Mouse (Mus musculus): ENCODE data around the gene Tha1.
"Not testable (repeated sequence)": the region's sequence is repeated elsewhere in the genome, so short reads cannot be mapped to it uniquely, and the experiment has no call there.

Gene Tha1

GRCm38 (mm10) chr11:117848985-117849671 is 24.2 kb downstream of the Tha1 start, which contains the start of gene Birc5:
TSS of gene Birc5 (plus strand) at chr11:117849251.
- peak; percentile 95 for DNase-seq (ENCODE audit: low read depth, low spot score)

DNA sequence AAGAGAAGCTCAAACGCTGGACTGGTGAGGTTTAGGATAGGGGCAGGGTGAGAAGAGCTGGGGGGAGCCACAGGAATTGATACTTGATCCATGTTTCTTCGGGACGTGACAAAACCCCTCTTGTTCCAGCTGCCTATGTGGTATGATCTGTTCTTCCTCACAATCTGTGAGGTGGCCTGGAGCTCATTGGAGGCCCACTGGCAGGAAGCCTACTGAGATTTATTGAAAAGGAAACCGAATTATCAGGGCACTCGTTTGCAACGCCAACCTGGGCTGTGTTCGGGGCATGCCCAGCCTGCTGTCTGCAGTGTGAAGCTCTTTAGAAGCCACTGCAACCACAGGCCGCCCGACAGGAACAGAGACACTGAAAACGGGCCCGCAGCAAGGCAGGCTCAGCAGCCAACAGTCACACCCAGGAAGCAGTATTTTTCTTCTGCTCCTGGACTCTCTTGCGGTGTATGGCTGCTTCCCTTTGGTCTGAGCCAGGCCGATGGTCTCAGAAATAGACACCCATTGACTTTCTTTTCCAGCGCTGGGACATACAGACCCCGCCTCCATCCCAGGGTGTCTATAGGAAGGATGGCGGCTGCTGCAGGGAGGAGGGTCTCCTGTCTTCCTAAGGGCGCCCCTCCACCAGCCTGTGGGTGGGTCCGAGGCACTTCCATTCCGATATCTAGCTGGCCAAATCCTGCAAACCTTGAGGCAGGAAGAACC is 24.9 kb downstream of the Tha1 start:
- no peak for DNase-seq (ENCODE audit: low read depth, low spot score)

DNA sequence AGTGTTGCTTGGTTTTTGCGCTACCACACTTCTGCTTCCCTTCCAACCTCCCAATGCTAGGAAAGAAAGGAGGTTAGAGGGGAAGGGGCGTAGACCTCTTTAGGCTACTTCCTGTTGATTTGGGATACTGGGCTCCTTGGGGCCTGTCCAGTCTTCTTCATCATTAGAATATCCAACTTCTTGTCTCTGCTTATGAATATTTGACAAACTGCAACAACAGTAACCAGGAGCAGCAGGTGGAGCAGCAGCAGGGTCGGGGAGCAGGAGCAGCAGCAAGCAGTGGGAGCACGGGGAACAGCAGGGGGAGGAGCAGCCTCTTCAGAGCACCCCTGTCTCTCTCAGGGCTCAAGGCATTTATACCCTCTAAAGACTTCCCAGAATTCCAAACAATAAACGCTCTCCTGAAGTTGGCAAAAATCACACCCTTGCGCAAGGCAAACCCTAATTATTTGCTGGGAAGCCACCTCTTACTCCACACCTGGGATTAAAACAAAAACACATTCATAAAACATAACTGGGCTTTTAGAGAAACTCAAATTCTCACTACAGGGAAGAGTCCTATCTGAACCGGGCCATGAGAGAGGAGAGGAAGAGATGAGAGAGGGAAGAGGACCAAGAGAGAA is 25.6 kb downstream of the Tha1 start:
- DNase-seq (ENCODE audit: low read depth, low spot score): no peak

- DNase-seq (ENCODE audit: low read depth, low spot score): no peak
Measured at GRCm38 (mm10) chr11:117846640-117847039, 26.6 kb downstream of the Tha1 start.

GRCm38 (mm10) chr11:117845651-117846050 is 27.6 kb downstream of the Tha1 start:
- DNase-seq (ENCODE audit: low read depth, low spot score): no peak

DNA sequence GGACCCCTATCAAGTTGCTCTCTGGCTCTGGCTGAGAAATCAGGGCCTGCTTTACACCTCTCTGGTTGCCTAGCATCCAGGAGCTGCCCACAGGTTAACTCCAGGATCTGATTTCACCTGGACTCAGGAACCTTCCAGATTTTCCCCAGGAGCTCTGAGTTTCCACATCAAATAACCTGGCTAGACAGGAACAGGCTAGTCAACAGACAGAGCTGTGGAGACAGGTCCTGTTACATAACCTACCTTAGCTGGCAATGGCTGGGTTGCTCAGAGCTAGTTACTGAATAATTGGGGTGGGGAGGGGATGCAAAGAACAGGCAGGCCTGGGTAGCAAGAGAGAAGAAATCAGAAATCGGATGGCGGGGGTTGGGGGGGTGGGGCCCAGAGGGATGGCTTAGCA is 28.3 kb downstream of the Tha1 start:
- no peak for DNase-seq (ENCODE audit: low read depth, low spot score)

DNA sequence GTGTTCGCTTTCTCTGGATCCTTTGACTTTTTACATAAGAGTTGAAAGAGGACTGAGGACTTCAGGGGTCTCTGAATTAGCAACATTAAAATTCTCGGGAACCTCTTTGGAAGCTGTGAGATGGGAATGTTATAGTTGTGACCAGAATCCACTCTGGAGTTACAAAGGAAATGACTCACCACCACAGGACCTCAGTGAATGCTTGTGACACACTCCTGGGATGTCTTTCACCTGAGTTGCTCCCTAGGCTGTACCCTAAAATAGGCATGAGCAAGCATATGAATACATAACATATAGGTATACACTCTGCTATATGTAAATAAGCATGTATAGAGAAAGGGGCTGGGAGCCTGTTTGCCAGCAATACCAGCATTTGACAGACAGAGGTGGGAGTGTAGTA is 29.8 kb downstream of the Tha1 start:
- no peak for DNase-seq (ENCODE audit: low read depth, low spot score)

DNA sequence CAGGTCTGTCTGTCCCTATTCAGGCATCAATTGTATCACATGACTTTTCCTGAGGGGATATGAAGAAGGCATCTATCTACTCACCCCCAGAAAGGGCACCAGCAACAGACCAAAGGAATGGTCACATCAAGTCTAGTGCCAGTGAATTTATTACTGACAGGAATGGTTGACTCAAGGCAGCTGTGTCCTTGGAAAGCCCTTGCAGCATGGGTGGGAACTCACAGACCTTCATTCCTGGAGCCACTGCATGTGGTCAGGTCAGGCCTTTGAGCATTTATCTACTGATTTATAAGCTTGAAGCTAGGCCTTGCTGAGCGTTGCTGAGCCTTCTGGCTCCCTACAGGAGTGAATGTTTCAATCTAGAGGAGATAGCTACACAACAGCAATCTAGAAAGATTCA is 32.4 kb downstream of the Tha1 start:
- DNase-seq (ENCODE audit: low read depth, low spot score): no peak

DNA sequence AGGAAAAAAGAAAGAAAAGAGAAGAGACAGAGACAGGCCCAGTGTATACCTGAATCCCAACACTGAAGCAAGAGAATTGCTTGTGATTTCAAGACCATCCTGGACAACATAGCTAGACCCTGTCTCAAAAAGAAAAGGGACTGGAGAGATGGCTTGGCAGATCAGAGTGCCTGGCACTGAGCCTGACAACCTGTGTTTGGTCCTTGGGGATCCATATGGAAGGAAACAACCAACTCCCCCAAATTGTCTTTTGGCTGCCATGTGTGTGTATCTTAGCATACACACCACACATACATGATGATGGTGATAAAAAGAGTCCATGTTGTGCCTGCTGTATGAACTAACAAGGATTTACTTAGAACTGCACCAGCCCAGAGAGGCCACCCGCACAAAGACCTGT is 34.3 kb downstream of the Tha1 start:
- no peak for DNase-seq (ENCODE audit: low read depth, low spot score)

GRCm38 (mm10) chr11:117838572-117838971 is 34.7 kb downstream of the Tha1 start:
- no peak for DNase-seq (ENCODE audit: low read depth, low spot score)

DNA sequence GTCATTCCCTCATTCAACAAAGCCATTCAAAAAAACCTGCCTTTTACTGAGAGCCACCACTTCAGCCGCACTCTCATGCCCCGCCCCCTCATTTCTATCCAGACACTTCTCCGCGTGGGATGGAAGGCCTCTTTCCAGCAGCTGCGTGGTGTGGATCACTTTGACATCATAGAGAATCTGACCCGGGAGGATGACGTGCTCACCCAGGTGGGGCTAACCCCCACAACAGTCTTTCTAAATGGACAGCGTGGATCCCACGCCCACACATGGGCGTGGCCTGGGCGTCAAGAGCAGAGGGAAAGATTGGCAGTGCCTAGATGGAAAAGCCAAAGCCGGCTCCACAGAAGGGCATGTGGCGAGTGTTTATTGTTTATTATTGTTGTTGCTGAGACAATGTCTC is 37.0 kb downstream of the Tha1 start:
- no peak for DNase-seq (ENCODE audit: low read depth, low spot score)

DNA sequence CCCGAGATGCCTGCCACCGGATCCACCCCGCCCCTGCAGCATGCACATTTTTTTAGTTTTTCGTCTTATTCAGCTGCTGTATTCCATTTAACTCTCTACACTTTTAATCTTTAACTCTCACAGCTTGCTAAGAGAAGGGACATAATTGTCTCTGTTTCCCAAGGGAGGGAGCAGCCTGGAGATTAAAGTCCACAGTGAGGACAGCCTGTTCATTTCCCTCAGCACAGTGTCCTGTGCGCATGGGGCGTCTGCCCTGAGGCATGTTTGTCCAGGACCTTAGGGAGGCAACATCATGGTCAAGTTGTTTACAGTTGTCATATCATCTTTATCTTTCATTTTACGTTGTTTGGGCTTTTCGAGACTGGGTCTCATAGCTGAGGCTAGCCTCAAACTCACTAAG is 39.2 kb downstream of the Tha1 start:
- no peak for DNase-seq (ENCODE audit: low read depth, low spot score)

GRCm38 (mm10) chr11:117833509-117833908 is 39.8 kb downstream of the Tha1 start:
- not testable (repeated sequence) for DNase-seq (ENCODE audit: low read depth, low spot score)

GRCm38 (mm10) chr11:117832086-117832969 is 41.0 kb downstream of the Tha1 start:
- DNase-seq (ENCODE audit: low read depth, low spot score): peak; percentile 71

DNA sequence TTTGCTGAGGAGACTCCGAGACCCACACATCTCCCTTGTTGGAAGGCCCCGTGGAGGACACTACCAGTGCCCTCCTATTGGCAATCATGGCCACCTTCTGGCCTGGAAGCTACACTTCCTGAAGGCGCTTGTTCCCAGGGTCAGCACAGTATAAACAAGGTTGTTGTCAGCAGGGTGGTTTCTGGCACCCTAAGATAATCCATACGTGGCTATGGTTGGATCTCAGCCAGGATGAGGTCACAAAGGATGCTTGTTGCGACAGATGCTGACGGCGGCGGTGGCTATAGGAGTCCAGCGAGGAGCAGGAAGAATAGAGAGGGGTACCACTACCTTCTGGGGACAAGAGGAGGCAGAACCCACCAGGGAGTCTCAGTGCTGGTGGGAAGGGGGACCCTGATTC is 42.9 kb downstream of the Tha1 start:
- DNase-seq (ENCODE audit: low read depth, low spot score): no peak

GRCm38 (mm10) chr11:117829671-117830215 is 43.5 kb downstream of the Tha1 start:
- no peak for DNase-seq (ENCODE audit: low read depth, low spot score)

GRCm38 (mm10) chr11:117828888-117829604 is 44.2 kb downstream of the Tha1 start:
- DNase-seq (ENCODE audit: low read depth, low spot score): no peak

DNA sequence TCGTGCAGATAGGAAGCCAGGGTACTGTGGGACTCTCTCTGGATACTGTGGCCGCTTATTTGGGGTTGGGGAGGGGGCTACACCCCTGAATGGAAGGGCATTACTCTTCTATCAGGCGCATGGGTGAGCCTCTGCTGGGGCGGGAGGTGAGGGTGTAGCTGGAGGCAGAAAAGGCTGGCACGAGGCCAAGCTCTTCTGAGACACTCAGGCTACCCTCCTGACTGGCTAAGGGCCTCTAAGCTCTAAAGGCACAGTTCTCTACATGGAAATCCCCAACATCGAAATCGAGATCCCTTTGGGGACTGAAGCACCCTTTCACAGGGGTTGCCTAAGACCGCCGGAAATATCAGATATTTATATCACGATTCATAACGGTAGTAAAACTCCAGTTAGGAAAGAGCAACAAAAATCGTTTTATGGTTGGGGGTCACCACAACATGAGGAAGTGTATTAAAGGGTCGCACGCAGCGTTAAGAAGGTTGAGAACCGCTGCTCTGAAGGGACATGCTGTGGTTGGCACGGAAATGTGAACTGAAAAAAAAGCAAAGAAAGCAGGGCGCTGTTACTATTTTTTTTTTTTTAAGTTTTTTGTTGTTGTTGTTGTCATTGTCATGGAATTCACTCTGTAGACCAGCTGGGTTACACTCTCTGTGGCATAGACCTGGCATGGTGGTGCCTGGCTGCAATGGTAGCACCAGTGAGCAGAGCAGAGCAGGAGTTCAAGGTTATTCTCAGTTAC is 45.0 kb downstream of the Tha1 start:
- DNase-seq (ENCODE audit: low read depth, low spot score): no peak

- DNase-seq (ENCODE audit: low read depth, low spot score): no peak
Measured at GRCm38 (mm10) chr11:117827386-117827785, 45.9 kb downstream of the Tha1 start.

- no peak for DNase-seq (ENCODE audit: low read depth, low spot score)
Measured at GRCm38 (mm10) chr11:117826916-117827315, 46.4 kb downstream of the Tha1 start.
